Mouse (Mus musculus) kidney, postnatal 10 days (tissue): ENCODE results near the gene Gm21972.

Experiments used
- DNase-seq: peaks from one replicate; pipeline ENCODE4 v3.0.0; 2021; ENCODE audit warnings: mixed read lengths

Gene Gm21972

DNA sequence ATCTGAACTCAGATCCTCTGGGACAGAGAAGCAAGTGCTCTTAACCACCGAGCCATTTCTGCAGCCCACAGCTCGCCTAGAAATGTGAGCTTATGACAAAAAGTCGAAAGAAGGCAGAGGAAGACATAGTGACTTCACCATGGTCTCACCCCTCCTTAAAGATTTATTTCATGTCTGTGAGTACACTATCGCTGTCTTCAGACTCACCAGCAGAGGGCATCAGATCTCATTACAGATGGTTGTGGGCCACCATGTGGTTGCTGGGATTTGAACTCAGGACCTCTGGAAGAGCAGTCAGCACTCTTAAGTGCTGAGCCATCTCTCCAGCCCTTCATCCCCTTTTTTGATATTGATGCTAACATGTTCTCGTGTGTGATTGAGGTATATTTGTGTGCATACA, 41.2 kb downstream of the Gm21972 start:
- DNase-seq, result no peak

GRCm38 (mm10) chr1:86176066-86176465, 42.6 kb downstream of the Gm21972 start:
- DNase-seq, result peak; percentile 40

DNA sequence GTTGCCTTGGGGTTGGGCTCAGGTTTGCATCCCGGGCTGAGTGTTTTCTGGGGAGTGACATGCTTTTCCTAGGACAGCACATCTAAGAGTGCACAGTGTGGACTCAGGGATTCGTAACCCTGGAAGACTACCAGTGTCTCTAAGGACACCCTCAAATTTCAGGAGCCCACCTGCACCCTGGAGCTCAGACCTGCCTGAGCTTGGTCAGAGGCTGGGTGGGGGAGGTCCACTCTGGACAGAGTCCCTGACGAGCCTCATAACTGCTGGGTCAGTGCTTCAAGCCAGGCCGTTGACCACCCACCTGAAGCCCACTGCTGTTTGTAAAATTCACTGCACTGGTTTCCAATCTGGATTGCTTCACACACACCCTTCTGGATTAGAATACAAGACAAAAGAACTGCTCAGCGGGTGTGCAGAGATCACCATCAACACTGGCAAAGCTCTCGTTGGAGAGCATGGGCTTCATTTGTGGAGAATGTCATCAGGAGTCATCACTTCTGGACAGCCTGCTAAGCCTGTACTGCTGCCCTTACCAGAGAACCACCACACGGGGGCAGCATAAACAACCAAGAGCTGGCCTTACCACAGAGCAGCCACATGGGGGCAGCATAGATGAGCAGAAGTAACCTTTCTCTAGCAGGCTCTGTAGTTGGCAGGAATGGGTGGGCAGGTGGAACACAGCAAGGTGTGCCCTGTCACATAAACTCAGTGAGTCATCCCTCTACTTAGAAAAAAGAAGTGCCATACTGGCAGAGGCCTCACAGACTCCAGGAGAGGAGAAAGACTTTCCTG, 45.2 kb downstream of the Gm21972 start:
- peak; percentile 88 for DNase-seq

DNA sequence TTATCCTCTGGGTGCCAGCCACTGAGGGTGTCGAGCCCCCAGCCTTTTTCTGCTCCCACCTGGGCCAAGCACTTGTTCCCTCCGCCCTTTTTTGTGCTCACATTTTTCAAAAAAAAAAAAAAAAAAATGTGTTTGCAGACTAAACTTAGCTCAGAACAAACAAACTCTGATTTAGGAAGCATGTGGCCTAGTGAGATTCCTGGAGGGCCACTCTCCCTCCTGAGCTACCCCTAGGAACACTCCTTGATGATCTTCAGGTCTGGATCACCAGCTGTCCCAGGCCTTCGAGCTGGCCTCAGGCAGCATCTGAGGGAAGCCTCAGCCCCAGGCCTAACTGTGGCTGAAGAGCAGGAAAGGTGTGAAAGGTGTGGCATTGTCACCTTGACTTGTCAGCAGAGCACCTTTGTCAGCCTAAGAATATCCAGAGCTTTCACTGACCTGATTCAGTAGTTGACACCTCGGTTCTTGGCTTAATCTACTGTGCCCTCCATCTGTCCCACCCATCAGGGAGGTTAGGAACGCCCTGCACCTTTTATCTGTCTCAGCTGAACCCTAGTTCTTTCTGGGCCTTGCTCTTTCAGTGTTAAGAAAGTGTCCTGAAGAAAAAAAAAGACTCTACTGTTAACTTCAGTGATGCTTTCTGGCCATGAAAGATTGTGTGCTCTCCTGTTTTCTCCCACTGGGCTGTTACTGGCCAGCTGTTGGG, 48.7 kb downstream of the Gm21972 start:
- DNase-seq, result no peak

GRCm38 (mm10) chr1:86183577-86184263, 50.3 kb downstream of the Gm21972 start:
- no peak for DNase-seq

- DNase-seq, result no peak
Observed at GRCm38 (mm10) chr1:86186762-86187161, 53.3 kb downstream of the Gm21972 start.

- DNase-seq, result no peak
Observed at GRCm38 (mm10) chr1:86187856-86188255, 54.4 kb downstream of the Gm21972 start.

- DNase-seq, result no peak
Observed at GRCm38 (mm10) chr1:86188271-86188670, 54.8 kb downstream of the Gm21972 start.

GRCm38 (mm10) chr1:86189034-86189702, 55.7 kb downstream of the Gm21972 start:
- DNase-seq, result no peak

DNA sequence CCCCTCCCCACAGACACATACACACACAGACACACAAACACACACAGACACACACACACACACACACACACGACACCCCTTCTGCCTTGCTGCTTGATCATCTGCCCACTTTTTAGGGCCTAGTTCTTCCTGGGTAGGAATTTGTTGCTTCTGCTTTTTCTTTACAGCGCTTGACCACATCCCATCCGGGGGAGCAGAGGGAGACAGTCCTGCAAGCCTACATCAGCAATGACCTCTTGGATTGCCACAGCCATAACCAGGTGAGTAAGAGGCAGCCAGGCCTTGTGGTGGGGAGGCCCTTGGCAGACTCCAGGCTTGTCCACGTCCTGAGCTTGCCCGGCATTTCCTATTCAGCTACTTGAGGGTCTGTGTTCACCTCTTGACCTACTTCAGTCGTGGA, 57.4 kb downstream of the Gm21972 start:
- DNase-seq, result no peak

DNA sequence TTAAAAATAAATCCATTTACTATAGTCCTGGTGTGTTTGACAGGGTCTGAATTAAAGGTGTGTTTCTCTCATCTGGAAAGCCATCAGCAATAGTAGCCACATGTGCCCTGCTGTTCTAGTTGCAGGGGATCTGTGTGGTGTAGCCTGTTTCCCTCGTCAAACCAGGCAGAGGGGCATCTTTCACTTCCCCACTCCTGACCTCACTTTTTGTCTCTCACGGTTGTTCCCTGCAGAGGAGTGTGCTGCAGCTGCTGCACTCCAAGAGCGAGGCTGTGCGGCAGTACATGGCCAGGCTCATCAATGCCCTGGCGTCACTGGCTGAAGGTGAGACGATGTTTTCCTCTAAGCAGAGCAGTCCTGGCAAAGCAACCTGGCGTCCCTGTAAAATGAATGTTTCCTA, 60.6 kb downstream of the Gm21972 start:
- DNase-seq, result no peak

GRCm38 (mm10) chr1:86198276-86198675, 64.8 kb downstream of the Gm21972 start:
- DNase-seq, result no peak

DNA sequence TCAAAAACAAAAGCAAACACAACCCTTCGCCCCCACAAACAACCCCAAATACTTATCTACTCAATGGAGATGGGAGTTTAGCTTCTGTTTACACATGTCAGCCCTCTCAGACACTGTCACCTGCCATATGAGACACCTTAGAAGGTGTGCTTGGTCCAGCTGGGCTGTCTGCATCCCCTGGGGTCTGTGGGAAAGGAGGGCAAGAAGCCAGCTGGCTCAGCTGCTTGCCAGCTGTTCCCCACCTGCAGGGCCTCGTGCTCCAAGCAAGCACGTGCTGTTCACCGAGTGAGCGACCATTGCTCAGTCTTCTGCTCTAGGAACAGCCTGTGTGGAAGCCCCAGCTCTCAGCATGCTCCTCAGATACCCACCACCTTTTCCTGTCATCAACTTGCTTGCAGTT, 65.6 kb downstream of the Gm21972 start:
- DNase-seq, result no peak

DNA sequence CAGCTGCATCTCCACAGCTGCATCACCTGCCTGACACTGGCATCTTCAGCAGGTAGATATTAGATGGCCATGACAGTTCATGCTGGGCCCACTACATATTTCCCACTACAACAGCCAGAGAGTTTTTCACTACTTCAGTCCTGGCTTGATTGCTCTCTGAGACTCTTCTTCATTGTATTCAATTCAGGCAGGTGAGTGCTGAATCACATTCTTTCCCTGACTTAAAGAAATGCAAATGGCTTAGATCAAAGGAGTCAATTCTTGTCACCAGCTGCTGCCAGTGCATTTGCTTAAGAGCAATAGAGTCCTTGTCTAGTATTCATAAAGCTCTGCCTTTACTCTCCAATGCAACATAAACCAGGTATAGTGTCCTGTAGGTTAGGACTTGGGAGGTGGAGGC, 67.9 kb downstream of the Gm21972 start:
- DNase-seq, result no peak

DNA sequence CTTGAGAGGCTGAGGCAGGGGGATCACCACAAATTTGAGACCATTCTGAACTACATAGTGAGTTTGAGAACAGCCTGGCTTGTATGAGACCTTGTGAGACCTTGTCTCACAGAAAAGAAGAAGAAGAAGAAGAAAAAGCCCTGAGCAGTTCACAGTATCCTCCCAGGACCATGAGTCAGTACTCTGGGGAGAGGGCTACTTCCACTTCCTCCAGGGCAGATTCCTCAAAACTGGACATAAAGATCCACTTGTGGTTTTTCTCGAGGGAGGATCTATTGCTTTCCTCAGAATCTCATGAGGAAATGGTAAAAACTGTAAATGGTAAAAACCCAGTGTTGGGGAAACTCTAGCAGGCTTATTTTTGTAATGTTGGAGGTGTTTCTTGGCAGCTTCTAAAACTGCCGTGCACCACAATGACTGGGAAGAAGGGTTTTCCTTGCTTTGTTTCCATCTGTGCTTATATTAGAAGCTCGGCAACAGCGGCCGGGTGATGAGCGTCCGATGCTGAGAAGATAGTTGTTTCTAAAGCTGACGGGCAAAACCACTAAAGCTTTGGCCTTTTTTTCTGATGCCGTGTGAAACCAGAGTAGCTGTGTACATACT, 69.3 kb downstream of the Gm21972 start:
- DNase-seq, result no peak

DNA sequence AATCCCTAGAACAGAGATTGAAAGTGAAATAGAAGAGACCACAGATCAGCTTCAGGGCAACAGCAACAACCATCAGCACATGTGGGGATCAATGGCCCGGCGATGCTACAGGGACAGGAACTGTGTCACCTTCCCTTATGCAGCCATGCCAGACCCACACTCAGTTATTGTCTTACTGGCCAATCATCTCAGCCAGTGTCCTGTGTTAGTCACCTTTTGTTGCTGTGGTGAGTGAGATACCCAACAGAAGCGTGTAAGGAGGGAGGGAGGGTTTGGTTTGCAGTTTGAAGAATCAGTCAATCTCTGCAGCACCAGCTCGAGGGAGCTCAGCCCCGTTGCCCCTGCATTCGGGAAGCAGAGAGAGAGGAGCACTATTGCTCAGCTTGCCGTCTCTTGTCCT, 77.2 kb downstream of the Gm21972 start:
- no peak for DNase-seq

DNA sequence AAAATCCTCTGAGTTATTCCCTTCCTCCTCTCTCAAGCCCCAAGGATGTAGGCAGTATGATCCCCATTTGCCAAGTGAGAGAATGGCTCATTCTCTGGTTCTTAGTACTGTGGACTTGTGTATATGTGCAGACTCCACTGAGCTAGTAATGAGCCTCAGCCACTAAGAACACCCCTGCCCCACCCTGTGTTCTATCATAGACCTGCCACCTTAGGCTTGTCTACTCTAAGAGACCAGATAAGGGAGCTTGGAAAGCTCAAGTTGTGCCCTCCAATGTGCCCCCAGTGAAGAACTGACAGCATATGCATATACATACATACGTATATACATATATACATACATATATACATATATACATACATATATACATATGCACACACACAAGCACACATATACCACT, 78.1 kb downstream of the Gm21972 start:
- DNase-seq, result no peak
